Mouse (Mus musculus) midbrain, postnatal 0 days (tissue): Measurements from ENCODE around the gene Trank1. TPM values are rescaled to one million over a fixed set of nuclear protein-coding genes. Genes with fewer than 3 reads are reported as not detected.

Experiments used
- ATAC-seq: fragments of 200-750 bp; cut with Nextera tagmentation; 2 replicates; pipeline ENCODE4 v1.8.0; 2017; ENCODE audit warnings: moderate number of reproducible peaks, mild to moderate bottlenecking, moderate TSS enrichment, moderate library complexity; ENCODE audit not compliant: low FRiP score
- DNase-seq: peaks from one replicate; pipeline ENCODE4 v3.0.0-alpha.2; 2015; ENCODE audit warnings: low spot score
- H3K27ac ChIP-seq: fragments of 300-500 bp; sonication (generic); 2 replicates; pipeline ENCODE4 v1.5.1; 2014; ENCODE audit warnings: low read depth, mild to moderate bottlenecking, low read length, mixed read lengths
- H3K27me3 ChIP-seq: fragments of 300-500 bp; sonication (generic); 2 replicates; pipeline ENCODE4 v1.6.1; 2014; ENCODE audit warnings: low read length, control low read depth, mixed read lengths; ENCODE audit not compliant: insufficient read depth
- H3K36me3 ChIP-seq: fragments of 300-500 bp; sonication (generic); 2 replicates; pipeline ENCODE4 v1.6.1; 2014; ENCODE audit warnings: low read length, control low read depth, mixed read lengths; ENCODE audit not compliant: insufficient read depth
- H3K4me1 ChIP-seq: fragments of 300-500 bp; sonication (generic); 2 replicates; pipeline ENCODE4 v1.6.1; 2014; ENCODE audit warnings: mild to moderate bottlenecking, control low read depth, antibody characterized with exemption, low read length, mixed read lengths; ENCODE audit not compliant: insufficient read depth
- H3K4me2 ChIP-seq: fragments of 300-500 bp; sonication (generic); 2 replicates; pipeline ENCODE4 v1.6.1; 2014; ENCODE audit warnings: low read depth, mild to moderate bottlenecking, low read length, mixed read lengths; ENCODE audit not compliant: poor library complexity, severe bottlenecking
- H3K4me3 ChIP-seq: fragments of 300-500 bp; sonication (generic); 2 replicates; pipeline ENCODE4 v1.5.1; 2014; ENCODE audit warnings: low read depth, mild to moderate bottlenecking, low read length, moderate library complexity
- H3K9ac ChIP-seq: fragments of 300-500 bp; sonication (generic); replicated peaks from 2 replicates; pipeline ENCODE4 v1.6.1; 2014; ENCODE audit warnings: mild to moderate bottlenecking, low read length, moderate library complexity, mixed read lengths; ENCODE audit not compliant: poor library complexity, severe bottlenecking
- H3K9me3 ChIP-seq: fragments of 300-500 bp; sonication (generic); 2 replicates; pipeline ENCODE4 v1.6.1; 2016; ENCODE audit warnings: low read length, control low read depth
- CTCF ChIP-seq: IDR thresholded peaks from 2 replicates; pipeline ENCODE4 v1.5.1; 2016; ENCODE audit warnings: antibody characterized with exemption, mild to moderate bottlenecking
- WGBS: fragments of 180-500 bp; shearing (Covaris S2); extraction: QIAGEN DNeasy Blood & Tissue Kit; methylation state at CpG from one replicate; pipeline ENCODE4 v1.1.7; 2014; 5-methylcytosine and 5-hydroxymethylcytosine counted together
- polyA plus RNA-seq: library from polyadenylated mRNA; unstranded; fragments of >200 nt; fragmentation: Nextera tagmentation; extraction: Ambion mirVana; gene quantifications from 2 replicates; pipeline ENCODE4 v1.2.1, GENCODE M21; 2015
- total RNA-seq: library from RNA; depleted of rRNA; stranded (reverse); fragments of >200 nt; gene quantifications from 2 replicates; pipeline ENCODE4 v1.2.3, GENCODE M21; 2014

The Trank1 gene
- total and polyA plus RNA-seq, 2 experiments from 2014 or later = 21.9 to 55.7 TPM

DNA sequence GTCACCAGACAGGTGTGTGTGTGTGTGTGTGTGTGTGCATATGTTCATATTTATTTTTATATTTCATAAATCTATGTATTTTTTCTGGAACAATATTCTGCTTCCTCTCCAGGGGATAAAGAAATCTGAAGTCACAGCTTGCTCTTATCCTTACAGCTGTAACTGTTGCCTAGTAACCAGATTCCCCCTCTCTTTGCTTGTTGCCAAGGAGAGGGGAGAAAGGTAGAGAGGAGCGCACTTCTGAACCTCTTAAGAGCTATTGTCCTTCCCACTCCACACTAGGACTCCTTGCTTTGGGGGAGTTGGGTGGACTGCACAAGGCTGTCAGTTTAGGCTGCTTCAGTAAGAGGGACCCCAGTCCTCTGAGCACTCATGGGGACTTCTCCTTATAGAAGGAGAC, 40.1 kb downstream of the Trank1 start:
- DNase-seq (peak; percentile 38), ATAC-seq (peak; percentile 68; the same call in 1 of the 2 replicates)
- no peak for TF ChIP-seq CTCF
- WGBS = 13% methylated on average over 1 of the region's 1 CpGs
- Histone ChIP-seq H3K9me3 (no peaks in the 10 kb centered on the region), H3K4me3 (peak overlapping the region; percentile 24; the same call in 1 of the 2 replicates), H3K27ac (peak overlapping the region; percentile 62), H3K9ac (no peak overlapping the region), H3K4me2 (peak overlapping the region; percentile 37), H3K27me3 (no peaks in the 10 kb centered on the region), H3K36me3 (peaks cover 16% of the 10 kb centered on the region; the same call in 1 of the 2 replicates), H3K4me1 (peaks cover 8% of the 10 kb centered on the region; the same call in 1 of the 2 replicates)

DNA sequence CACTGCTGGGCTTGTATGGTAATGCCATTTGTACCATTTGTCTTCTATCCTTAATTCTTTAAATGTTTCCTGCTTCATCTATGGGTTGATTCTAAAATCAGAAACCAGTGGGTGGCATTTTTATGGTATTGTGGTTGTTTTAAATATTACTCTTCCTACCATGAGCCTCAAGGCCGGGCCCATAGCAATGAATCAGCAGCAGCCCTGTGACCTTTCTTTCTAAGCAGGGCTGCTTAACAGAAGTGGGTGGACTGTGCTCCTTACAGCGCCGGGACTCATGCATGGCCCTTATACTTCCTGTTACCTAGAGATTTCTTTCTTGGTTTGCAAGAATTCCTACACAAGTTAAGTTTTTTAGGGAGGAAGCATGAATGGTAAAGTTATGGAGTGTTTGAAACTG, 41.1 kb downstream of the Trank1 start:
- no peak overlapping the region for H3K9ac ChIP-seq
- no peaks in the 10 kb centered on the region for H3K9me3 ChIP-seq
- no peak for TF ChIP-seq CTCF
- WGBS = 67% methylated on average over 3 of the region's 3 CpGs
- peaks cover 8% of the 10 kb centered on the region; the same call in 1 of the 2 replicates for H3K4me1 ChIP-seq
- H3K27me3 ChIP-seq = no peaks in the 10 kb centered on the region
- no peak overlapping the region for H3K27ac ChIP-seq
- peak overlapping the region; percentile 37 for H3K4me2 ChIP-seq
- no peak for ATAC-seq
- DNase-seq = no peak
- H3K4me3 ChIP-seq = peak overlapping the region; percentile 15; the same call in 1 of the 2 replicates
- peaks cover 16% of the 10 kb centered on the region; the same call in 1 of the 2 replicates for H3K36me3 ChIP-seq

DNA sequence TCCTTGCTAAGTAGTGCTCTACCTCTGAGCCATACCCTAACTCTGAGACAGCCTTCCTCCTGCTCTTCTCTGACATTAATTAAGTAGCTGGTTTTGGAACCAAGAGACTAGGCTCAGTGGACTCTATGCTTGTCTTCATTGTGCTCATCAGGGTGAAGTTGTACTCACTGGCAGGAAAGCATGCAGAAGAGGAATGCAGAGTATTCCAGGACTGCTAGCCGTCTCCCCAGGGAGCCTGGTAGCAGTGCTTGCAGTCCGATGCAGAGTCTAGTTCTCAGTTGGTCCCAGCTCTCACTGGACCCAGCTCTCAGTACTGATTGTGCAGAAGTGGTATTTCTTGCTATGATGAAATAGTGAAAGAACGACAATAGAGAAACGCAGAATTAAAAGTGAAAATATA, 43.5 kb downstream of the Trank1 start:
- Histone ChIP-seq H3K4me3 (no peak overlapping the region), H3K9ac (no peak overlapping the region), H3K9me3 (no peaks in the 10 kb centered on the region), H3K36me3 (0 out of 2 replicates have a peak, but pooled peaks cover under 1% of the 10 kb centered on the region), H3K27ac (no peak overlapping the region), H3K4me2 (no peak overlapping the region), H3K4me1 (peaks cover 8% of the 10 kb centered on the region; the same call in 1 of the 2 replicates), H3K27me3 (no peaks in the 10 kb centered on the region)
- 54% methylated on average over 4 of the region's 4 CpGs for WGBS
- DNase-seq = no peak
- no peak for ATAC-seq
- no peak for TF ChIP-seq CTCF

DNA sequence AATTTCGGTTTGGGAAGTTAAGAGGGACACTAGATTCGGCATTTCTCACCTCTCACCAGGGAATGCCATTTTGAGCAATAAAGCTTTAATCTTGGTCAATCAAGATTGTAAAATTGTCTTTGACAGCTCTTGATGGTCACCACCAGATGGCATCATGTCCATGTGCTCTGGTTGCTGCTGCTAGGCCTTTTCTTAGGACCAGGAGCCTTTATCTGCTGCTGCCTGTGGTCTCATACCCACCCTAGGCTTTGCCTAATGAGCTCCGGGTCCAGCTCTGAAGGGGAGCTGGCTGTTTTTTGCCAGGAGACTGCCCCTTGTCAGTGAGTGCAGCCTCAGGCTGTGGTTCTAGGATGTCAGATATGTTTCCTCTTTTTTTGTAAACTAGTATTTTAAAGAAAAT, 44.8 kb downstream of the Trank1 start:
- no peak overlapping the region for H3K4me2 ChIP-seq
- H3K9ac ChIP-seq = no peak overlapping the region
- no peak overlapping the region for H3K27ac ChIP-seq
- peaks cover 4% of the 10 kb centered on the region; the same call in 1 of the 2 replicates for H3K4me1 ChIP-seq
- no peaks in the 10 kb centered on the region for H3K36me3 ChIP-seq
- no peaks in the 10 kb centered on the region for H3K9me3 ChIP-seq
- no peaks in the 10 kb centered on the region for H3K27me3 ChIP-seq
- no peak for ATAC-seq
- DNase-seq = peak; percentile 83
- 29% methylated on average over 3 of the region's 3 CpGs for WGBS
- no peak overlapping the region for H3K4me3 ChIP-seq
- peak; percentile 85 for TF ChIP-seq CTCF

DNA sequence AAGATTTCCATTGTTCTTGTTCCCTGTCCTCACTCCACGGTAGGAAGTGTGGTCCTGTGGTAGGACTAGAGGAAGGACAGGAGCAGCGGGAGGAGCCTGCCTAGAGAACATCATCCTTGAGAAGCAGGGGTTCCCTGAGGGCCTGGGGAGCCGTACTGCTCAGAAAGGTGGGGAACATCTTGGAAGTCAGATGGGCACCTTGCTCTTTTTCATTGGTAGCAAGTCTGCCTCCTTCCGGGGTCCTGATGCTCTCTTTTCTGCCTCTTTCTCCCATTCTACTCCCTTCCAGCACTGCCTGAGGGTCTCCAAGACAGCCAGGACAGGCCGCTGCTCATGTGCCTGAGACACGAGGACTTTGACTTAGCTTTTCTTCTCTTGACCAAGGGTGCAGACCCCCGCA, 52.1 kb downstream of the Trank1 start:
- Histone ChIP-seq H3K27me3 (no peaks in the 10 kb centered on the region), H3K9ac (no peak overlapping the region), H3K9me3 (no peaks in the 10 kb centered on the region), H3K4me2 (no peak overlapping the region), H3K36me3 (peaks cover 34% of the 10 kb centered on the region), H3K27ac (no peak overlapping the region), H3K4me1 (no peaks in the 10 kb centered on the region), H3K4me3 (no peak overlapping the region)
- TF ChIP-seq CTCF = no peak
- DNase-seq = no peak
- no peak for ATAC-seq
- 77% methylated on average over 7 of the region's 7 CpGs for WGBS

DNA sequence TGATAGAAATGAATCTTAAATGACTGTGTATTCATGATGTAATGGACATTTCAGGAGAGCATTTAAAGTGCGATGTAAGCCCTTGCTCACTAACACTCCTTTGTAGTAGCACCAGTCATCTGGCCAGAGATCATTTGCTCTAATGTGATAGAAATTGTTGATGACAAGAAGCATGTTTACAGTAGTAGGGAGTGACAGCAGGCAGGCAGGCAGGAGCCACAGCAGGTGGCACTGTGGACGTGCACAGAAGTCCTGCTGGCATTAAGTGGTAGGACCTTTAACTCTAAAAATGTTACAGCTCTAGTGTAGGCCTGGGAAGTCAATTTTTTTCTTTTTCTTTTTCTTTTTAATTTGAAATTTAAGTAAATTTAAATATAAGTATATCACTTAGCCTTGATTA, 56.2 kb downstream of the Trank1 start:
- TF ChIP-seq CTCF = peak; percentile 50
- 57% methylated on average over 2 of the region's 2 CpGs for WGBS
- DNase-seq (no peak), ATAC-seq (no peak)
- no peaks in the 10 kb centered on the region for H3K4me1 ChIP-seq
- H3K4me2 ChIP-seq = no peak overlapping the region
- no peak overlapping the region for H3K4me3 ChIP-seq
- H3K27ac ChIP-seq = no peak overlapping the region
- no peaks in the 10 kb centered on the region for H3K9me3 ChIP-seq
- H3K9ac ChIP-seq = no peak overlapping the region
- H3K27me3 ChIP-seq = no peaks in the 10 kb centered on the region
- peaks cover 34% of the 10 kb centered on the region for H3K36me3 ChIP-seq
